Mouse (Mus musculus) liver, postnatal 0 days (tissue): ENCODE measurements around the gene Amot. TPM values are rescaled to one million over a fixed set of nuclear protein-coding genes. Genes with fewer than 3 reads are reported as not detected.

Experiments
- ATAC-seq: fragments of 200-750 bp; cut with Nextera tagmentation; 2 replicates; pipeline ENCODE4 v1.8.0; 2017; ENCODE audit warnings: mild to moderate bottlenecking, moderate library complexity
- DNase-seq: peaks from one replicate; pipeline ENCODE4 v3.0.0-alpha.2; 2016
- H3K27ac ChIP-seq: fragments of 300-500 bp; sonication (generic); 2 replicates; pipeline ENCODE4 v1.5.1; 2014; ENCODE audit warnings: antibody characterized with exemption, moderate library complexity, mild to moderate bottlenecking, low read depth
- H3K27me3 ChIP-seq: fragments of 300-500 bp; sonication (generic); 2 replicates; pipeline ENCODE4 v1.6.1; 2014; ENCODE audit warnings: low read length, control low read depth, mixed read lengths; ENCODE audit not compliant: insufficient read depth
- H3K36me3 ChIP-seq: fragments of 300-500 bp; sonication (generic); replicated peaks from 2 replicates; pipeline ENCODE4 v1.6.1; 2014; ENCODE audit warnings: mild to moderate bottlenecking, control low read depth, low read length, moderate library complexity, mixed read lengths; ENCODE audit not compliant: insufficient read depth
- H3K4me1 ChIP-seq: fragments of 300-500 bp; sonication (generic); 2 replicates; pipeline ENCODE4 v1.6.1; 2014; ENCODE audit warnings: antibody characterized with exemption, mild to moderate bottlenecking, control low read depth; ENCODE audit not compliant: insufficient read depth
- H3K4me2 ChIP-seq: fragments of 300-500 bp; sonication (generic); 2 replicates; pipeline ENCODE4 v1.6.1; 2014; ENCODE audit warnings: low read depth, mild to moderate bottlenecking, low read length, moderate library complexity, mixed read lengths
- H3K4me3 ChIP-seq: fragments of 300-500 bp; sonication (generic); 2 replicates; pipeline ENCODE4 v1.5.1; 2014; ENCODE audit warnings: low read depth, low read length
- H3K9ac ChIP-seq: fragments of 300-500 bp; sonication (generic); replicated peaks from 2 replicates; pipeline ENCODE4 v1.6.1; 2014; ENCODE audit warnings: mild to moderate bottlenecking, moderate library complexity
- H3K9me3 ChIP-seq: fragments of 300-500 bp; sonication (generic); 2 replicates; pipeline ENCODE4 v1.6.1; 2016; ENCODE audit warnings: mild to moderate bottlenecking, control low read depth, low read length, mixed read lengths
- CTCF ChIP-seq: sonication (generic); IDR thresholded peaks from 2 replicates; pipeline ENCODE4 v1.5.1; 2016; ENCODE audit warnings: antibody characterized with exemption, low read depth
- EP300 ChIP-seq: IDR thresholded peaks from 2 replicates; pipeline ENCODE4 v1.6.1; 2016; ENCODE audit warnings: antibody characterized with exemption, low read depth, mild to moderate bottlenecking
- WGBS: fragments of 180-500 bp; shearing (Covaris S2); extraction: QIAGEN DNeasy Blood & Tissue Kit; methylation state at CpG from one replicate; pipeline ENCODE4 v1.1.7; 2014; ENCODE audit not compliant: insufficient replicate concordance; 5-methylcytosine and 5-hydroxymethylcytosine counted together
- polyA plus RNA-seq: library from polyadenylated mRNA; unstranded; fragments of >200 nt; fragmentation: Nextera tagmentation; extraction: Ambion mirVana; gene quantifications from 2 replicates; pipeline ENCODE4 v1.2.1, GENCODE M21; 2015

The Amot gene
- polyA plus RNA-seq, 1 experiment from 2014 or later: 4.9 TPM

GRCm38 (mm10) chrX:145485495-145485894, 19.5 kb downstream of the Amot start:
- no peak overlapping the region for H3K4me3 ChIP-seq
- 48% methylated on average over 4 of the region's 4 CpGs for WGBS
- ATAC-seq: no peak
- peaks cover 3% of the 10 kb centered on the region; the same call in 1 of the 2 replicates for H3K4me1 ChIP-seq
- H3K9me3 ChIP-seq: no peaks in the 10 kb centered on the region
- no peaks in the 10 kb centered on the region for H3K36me3 ChIP-seq
- no peak overlapping the region for H3K4me2 ChIP-seq
- no peak overlapping the region for H3K27ac ChIP-seq
- no peak overlapping the region for H3K9ac ChIP-seq
- TF ChIP-seq EP300 (no peak), CTCF (no peak)
- H3K27me3 ChIP-seq: no peaks in the 10 kb centered on the region
- DNase-seq: no peak

- no peak for DNase-seq
- no peaks in the 10 kb centered on the region for H3K4me1 ChIP-seq
- H3K4me3 ChIP-seq: no peak overlapping the region
- H3K27me3 ChIP-seq: no peaks in the 10 kb centered on the region
- H3K9me3 ChIP-seq: no peaks in the 10 kb centered on the region
- H3K9ac ChIP-seq: no peak overlapping the region
- no peaks in the 10 kb centered on the region for H3K36me3 ChIP-seq
- no peak overlapping the region for H3K4me2 ChIP-seq
- H3K27ac ChIP-seq: no peak overlapping the region
- 77% methylated on average over 7 of the region's 7 CpGs for WGBS
- no peak for ATAC-seq
- no peak for TF ChIP-seq EP300
- no peak for TF ChIP-seq CTCF
These were observed 21.4 kb downstream of the Amot start for GRCm38 (mm10) chrX:145483486-145484055.

GRCm38 (mm10) chrX:145482383-145482782, 22.6 kb downstream of the Amot start:
- Histone ChIP-seq H3K4me2 (no peak overlapping the region), H3K36me3 (no peaks in the 10 kb centered on the region), H3K27ac (no peak overlapping the region), H3K27me3 (no peaks in the 10 kb centered on the region), H3K9ac (no peak overlapping the region), H3K4me3 (no peak overlapping the region), H3K4me1 (no peaks in the 10 kb centered on the region), H3K9me3 (no peaks in the 10 kb centered on the region)
- WGBS: 40% methylated on average over 5 of the region's 5 CpGs
- TF ChIP-seq EP300: no peak
- no peak for TF ChIP-seq CTCF
- DNase-seq (no peak), ATAC-seq (no peak)

- H3K4me3 ChIP-seq: no peak overlapping the region
- TF ChIP-seq EP300 (no peak), CTCF (no peak)
- no peak overlapping the region for H3K4me2 ChIP-seq
- no peaks in the 10 kb centered on the region for H3K36me3 ChIP-seq
- no peaks in the 10 kb centered on the region for H3K27me3 ChIP-seq
- WGBS: 70% methylated on average over 10 of the region's 10 CpGs
- H3K27ac ChIP-seq: no peak overlapping the region
- DNase-seq (no peak), ATAC-seq (peak; percentile 63)
- no peaks in the 10 kb centered on the region for H3K4me1 ChIP-seq
- H3K9ac ChIP-seq: no peak overlapping the region
- no peaks in the 10 kb centered on the region for H3K9me3 ChIP-seq
These were observed 25.0 kb downstream of the Amot start for GRCm38 (mm10) chrX:145479942-145480341.

GRCm38 (mm10) chrX:145477725-145478194, 27.2 kb downstream of the Amot start:
- 60% methylated on average over 3 of the region's 3 CpGs for WGBS
- TF ChIP-seq EP300 (no peak), CTCF (no peak)
- H3K27ac ChIP-seq: no peak overlapping the region
- H3K9ac ChIP-seq: no peak overlapping the region
- DNase-seq (no peak), ATAC-seq (no peak)
- no peak overlapping the region for H3K4me3 ChIP-seq
- H3K36me3 ChIP-seq: no peaks in the 10 kb centered on the region
- no peaks in the 10 kb centered on the region for H3K27me3 ChIP-seq
- no peaks in the 10 kb centered on the region for H3K4me1 ChIP-seq
- no peaks in the 10 kb centered on the region for H3K9me3 ChIP-seq
- no peak overlapping the region for H3K4me2 ChIP-seq

- TF ChIP-seq EP300 (no peak), CTCF (no peak)
- ATAC-seq (no peak), DNase-seq (no peak)
- Histone ChIP-seq H3K4me1 (no peaks in the 10 kb centered on the region), H3K36me3 (no peaks in the 10 kb centered on the region), H3K9ac (no peak overlapping the region), H3K9me3 (no peaks in the 10 kb centered on the region), H3K4me3 (no peak overlapping the region), H3K27me3 (no peaks in the 10 kb centered on the region), H3K4me2 (no peak overlapping the region), H3K27ac (no peak overlapping the region)
- 73% methylated on average over 5 of the region's 5 CpGs for WGBS
These were observed 27.8 kb downstream of the Amot start for GRCm38 (mm10) chrX:145477003-145477724.
